Comparison of ENCODE assay signal across 10 mouse cellular contexts in the genomic region with DNA sequence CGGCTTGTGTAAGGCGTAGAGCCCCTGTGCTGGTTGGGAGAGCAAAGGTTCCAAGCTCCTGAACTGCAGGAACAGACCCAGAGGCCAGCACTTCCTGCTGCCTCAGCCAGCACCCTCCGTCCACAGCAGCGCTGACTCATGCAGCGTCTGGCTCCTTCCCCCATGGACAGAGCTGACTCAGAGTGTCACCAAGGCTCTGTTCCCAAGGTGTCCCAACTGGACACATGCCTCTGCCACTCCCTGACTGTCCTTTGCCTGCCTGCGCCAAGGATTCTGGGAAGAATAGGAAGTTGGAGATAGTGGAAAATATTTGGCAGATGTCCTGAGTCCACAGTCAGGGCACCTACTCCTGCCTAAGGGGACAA. TPM values are rescaled to one million over a fixed set of nuclear protein-coding genes. Genes with fewer than 3 reads are reported as not detected.
A peak's percentile ranks its signal among the peaks of the same experiment; 100 is the strongest.
DNase-seq lines count a peak whose midpoint lies in the region; ATAC-seq and TF ChIP-seq lines count a peak whose summit lies in the region.
"Had no signal": no experiment of that assay in that cellular context is flagged by ENCODE, and none has a peak within 500 bp of the region (broad histone marks: within the 10 kb centered on the region; RNA-seq: fewer than 3 reads in every experiment).

No protein-coding gene starts in this region.

- H3K27me3 ChIP-seq in C2C12 (ENCODE audit: control insufficient read depth, insufficient read depth, insufficient read length): no peaks in the 10 kb centered on the region
- H3K27me3 ChIP-seq in intestine, embryonic 16.5 days (replicated peaks; ENCODE audit: control insufficient read depth, insufficient read depth, low read length): no peaks in the 10 kb centered on the region
- H3K27me3 ChIP-seq in lung, embryonic 16.5 days (ENCODE audit: control insufficient read depth, insufficient read depth, low read depth, low read length): no peaks in the 10 kb centered on the region
- H3K27me3 ChIP-seq: embryonic facial prominence, embryonic 15.5 days; neural tube, embryonic 12.5 days had no signal

- 0 out of 2 replicates have a peak, but pooled peaks cover 7% of the 10 kb centered on the region for H3K4me1 ChIP-seq in intestine, embryonic 16.5 days (ENCODE audit: control insufficient read depth, insufficient read depth, low read length)
- H3K4me1 ChIP-seq in lung, embryonic 16.5 days (replicated peaks; ENCODE audit: control insufficient read depth, insufficient read depth, low read length): peaks cover 4% of the 10 kb centered on the region; the same call in 1 of the 2 replicates
- H3K4me1 ChIP-seq: embryonic facial prominence, embryonic 15.5 days; neural tube, embryonic 12.5 days had no signal

- H3K9me3 ChIP-seq in intestine, embryonic 16.5 days (ENCODE audit: control insufficient read depth, low read length): no peaks in the 10 kb centered on the region
- H3K9me3 ChIP-seq in lung, embryonic 16.5 days (ENCODE audit: control insufficient read depth, low read length): no peaks in the 10 kb centered on the region
- H3K9me3 ChIP-seq: embryonic facial prominence, embryonic 15.5 days; neural tube, embryonic 12.5 days had no signal

- WGBS in intestine, embryonic 16.5 days: 40% methylated on average over 6 of the region's 6 CpGs
- WGBS in lung, embryonic 16.5 days: 45% methylated on average over 6 of the region's 6 CpGs

- peak; percentile 63 to 76 for DNase-seq in gastrocnemius, adult 8-10 months (ENCODE audit: low spot score in 2 of 2)
- peak; percentile 55 for DNase-seq in urinary bladder, postnatal 25 days (ENCODE audit: low spot score)
- DNase-seq in left cerebral cortex, adult 2 months (ENCODE audit: extremely low spot score in 1 of 2, low spot score in 2 of 2): no peak

- H3K4me3 ChIP-seq in C2C12 (ENCODE audit: insufficient read depth, poor library complexity, severe bottlenecking): no peak overlapping the region
- H3K4me3 ChIP-seq in intestine, embryonic 16.5 days (ENCODE audit: low read length): no peak overlapping the region
- H3K4me3 ChIP-seq in lung, embryonic 16.5 days (ENCODE audit: low read length): no peak overlapping the region
- no peak overlapping the region for H3K4me3 ChIP-seq in left cerebral cortex, adult 2 months
- H3K4me3 ChIP-seq: embryonic facial prominence, embryonic 15.5 days; neural tube, embryonic 12.5 days had no signal

- no peak for TF ChIP-seq CTCF in C2C12 (IDR thresholded peaks at IDR 0.05; ENCODE audit: control insufficient read depth, insufficient read depth, insufficient read length)
- TF ChIP-seq CTCF in left cerebral cortex, adult 2 months (IDR thresholded peaks at IDR 0.05): no peak

- H3K79me2 ChIP-seq in C2C12 (ENCODE audit: control insufficient read depth, insufficient read depth): no peaks in the 10 kb centered on the region

- peak overlapping the region; percentile 22; the same call in 1 of the 2 replicates for H3K9ac ChIP-seq in intestine, embryonic 16.5 days (ENCODE audit: low read depth, low read length)
- H3K9ac ChIP-seq in lung, embryonic 16.5 days (ENCODE audit: low read length): no peak overlapping the region
- H3K9ac ChIP-seq: embryonic facial prominence, embryonic 15.5 days; neural tube, embryonic 12.5 days had no signal

- H3ac ChIP-seq in C2C12 (ENCODE audit: control insufficient read depth, insufficient read length, low read depth): no peak overlapping the region

- intact Hi-C loops in left cerebral cortex, adult 2 months (cut with DNase I): no loop called here

- no peaks in the 10 kb centered on the region for H3K36me3 ChIP-seq in C2C12 (ENCODE audit: control insufficient read depth, insufficient read depth)
- no peaks in the 10 kb centered on the region for H3K36me3 ChIP-seq in intestine, embryonic 16.5 days (ENCODE audit: control insufficient read depth, insufficient read depth, low read length)
- H3K36me3 ChIP-seq in lung, embryonic 16.5 days (ENCODE audit: control insufficient read depth, insufficient read depth, low read length): no peaks in the 10 kb centered on the region
- H3K36me3 ChIP-seq: embryonic facial prominence, embryonic 15.5 days; neural tube, embryonic 12.5 days had no signal

- H3K79me3 ChIP-seq in C2C12 (ENCODE audit: low read depth): no peaks in the 10 kb centered on the region

- peak overlapping the region; percentile 21; the same call in 1 of the 2 replicates for H3K4me2 ChIP-seq in intestine, embryonic 16.5 days (ENCODE audit: low read depth, low read length)
- no peak overlapping the region for H3K4me2 ChIP-seq in lung, embryonic 16.5 days (ENCODE audit: low read depth, low read length)
- H3K4me2 ChIP-seq: embryonic facial prominence, embryonic 15.5 days; neural tube, embryonic 12.5 days had no signal

- H3K27ac ChIP-seq in intestine, embryonic 16.5 days (ENCODE audit: low read length): peak overlapping the region; percentile 62
- H3K27ac ChIP-seq in lung, embryonic 16.5 days (ENCODE audit: low read length): no peak overlapping the region
- H3K27ac ChIP-seq in left cerebral cortex, adult 2 months: no peak overlapping the region
- H3K27ac ChIP-seq: embryonic facial prominence, embryonic 15.5 days; neural tube, embryonic 12.5 days had no signal

- peak; percentile 97 for ATAC-seq in intestine, embryonic 16.5 days
- peak; percentile 64 for ATAC-seq in lung, embryonic 16.5 days (ENCODE audit: low read depth)
- no peak for ATAC-seq in monocyte, adult 5-6 weeks (replicated peaks; ENCODE audit: insufficient number of reproducible peaks, low FRiP score, low TSS enrichment, poor library complexity, severe bottlenecking)
- ATAC-seq in erythroid progenitor cell, adult 5-6 weeks (replicated peaks; ENCODE audit: low FRiP score, poor library complexity, severe bottlenecking): no peak

TF ChIP-seq in C2C12, 6 proteins besides CTCF, POLR2A, EP300 and RAD21:
- TF ChIP-seq MAX (IDR thresholded peaks at IDR 0.05) (peak; percentile 84), CEBPB (IDR thresholded peaks at IDR 0.05; ENCODE audit: low read depth) (no peak), MYOG (IDR thresholded peaks at IDR 0.05; ENCODE audit: control insufficient read depth, extremely low read depth, insufficient read length) (no peak), FOSL1 (IDR thresholded peaks at IDR 0.05; ENCODE audit: insufficient read depth, low read length, poor library complexity, severe bottlenecking) (peak; percentile 76), USF1 (IDR thresholded peaks at IDR 0.05; ENCODE audit: low read depth) (no peak), MYOD1 (IDR thresholded peaks at IDR 0.05; ENCODE audit: control insufficient read depth, insufficient read length, low read depth) (peak; percentile 78)

RNA-seq across cellular contexts. Expression of a gene that starts 10.1 kb away (rescaled TPM):
- polyA plus RNA-seq in C2C12 (2012; fragmentation: generic; extraction: Trizol): 0.09 TPM
- 10 to 100 TPM; 20.6 to 37.3 (median 29.6) TPM for total RNA-seq in gastrocnemius, adult 8-10 months (2022)
- not detected in 2 replicates for polyA plus RNA-seq in intestine, embryonic 16.5 days (2015; fragmentation: Nextera tagmentation; extraction: Ambion mirVana)
- polyA plus RNA-seq in lung, embryonic 16.5 days (2015; fragmentation: Nextera tagmentation; extraction: Ambion mirVana): 0.15 and 0.21 TPM in 2 replicates
- total RNA-seq in monocyte, adult 5-6 weeks (2017): not detected in 3 replicates
- not detected in 2 replicates for total RNA-seq in erythroid progenitor cell, adult 5-6 weeks (2015; ENCODE audit: low replicate concordance)
- not detected in 2 replicates for total RNA-seq in erythroid progenitor cell, adult 5-6 weeks (2017; ENCODE audit: low replicate concordance)
- under 1 TPM; 0.12 to 0.29 TPM for total RNA-seq in left cerebral cortex, adult 2 months (2021)

RNA-seq across cellular contexts. Expression of a gene that starts 23.8 kb away (rescaled TPM):
- polyA plus RNA-seq in C2C12 (2012; fragmentation: generic; extraction: Trizol): not detected
- total RNA-seq in gastrocnemius, adult 8-10 months (2022): not detected
- polyA plus RNA-seq in intestine, embryonic 16.5 days (2015; fragmentation: Nextera tagmentation; extraction: Ambion mirVana): not detected in 2 replicates
- polyA plus RNA-seq in lung, embryonic 16.5 days (2015; fragmentation: Nextera tagmentation; extraction: Ambion mirVana): not detected in 2 replicates
- total RNA-seq in monocyte, adult 5-6 weeks (2017): not detected in 3 replicates
- total RNA-seq in erythroid progenitor cell, adult 5-6 weeks (2015; ENCODE audit: low replicate concordance): not detected in 2 replicates
- not detected in 2 replicates for total RNA-seq in erythroid progenitor cell, adult 5-6 weeks (2017; ENCODE audit: low replicate concordance)
- not detected for total RNA-seq in left cerebral cortex, adult 2 months (2021)
- polyA plus RNA-seq: embryonic facial prominence, embryonic 15.5 days; neural tube, embryonic 12.5 days had no signal

RNA-seq across cellular contexts. Expression of a gene that starts 45.6 kb away (rescaled TPM):
- 29.8 TPM for polyA plus RNA-seq in C2C12 (2012; fragmentation: generic; extraction: Trizol)
- 10 to 100 TPM; 25.0 to 47.1 (median 34.0) TPM for total RNA-seq in gastrocnemius, adult 8-10 months (2022)
- 32.8 and 34.4 TPM in 2 replicates for polyA plus RNA-seq in intestine, embryonic 16.5 days (2015; fragmentation: Nextera tagmentation; extraction: Ambion mirVana)
- polyA plus RNA-seq in lung, embryonic 16.5 days (2015; fragmentation: Nextera tagmentation; extraction: Ambion mirVana): 31.6 and 33.8 TPM in 2 replicates
- total RNA-seq in monocyte, adult 5-6 weeks (2017): 16.6 to 20.8 TPM (median 18.0 TPM) in 3 replicates
- 4.6 and 13.7 TPM in 2 replicates for total RNA-seq in erythroid progenitor cell, adult 5-6 weeks (2015; ENCODE audit: low replicate concordance)
- 12.6 and 14.8 TPM in 2 replicates for total RNA-seq in erythroid progenitor cell, adult 5-6 weeks (2017; ENCODE audit: low replicate concordance)
- total RNA-seq in left cerebral cortex, adult 2 months (2021): 10 to 100 TPM; 42.6 to 47.3 TPM

RNA-seq across cellular contexts. Expression of a gene that starts 48.9 kb away (rescaled TPM):
- polyA plus RNA-seq in C2C12 (2012; fragmentation: generic; extraction: Trizol): not detected
- total RNA-seq in gastrocnemius, adult 8-10 months (2022): under 1 TPM in 1 of 4 experiments, not detected in 3; 0.27 TPM
- polyA plus RNA-seq in intestine, embryonic 16.5 days (2015; fragmentation: Nextera tagmentation; extraction: Ambion mirVana): not detected in 2 replicates
- 0.49 and 0.65 TPM in 2 replicates for polyA plus RNA-seq in lung, embryonic 16.5 days (2015; fragmentation: Nextera tagmentation; extraction: Ambion mirVana)
- not detected in 3 replicates for total RNA-seq in monocyte, adult 5-6 weeks (2017)
- not detected in 2 replicates for total RNA-seq in erythroid progenitor cell, adult 5-6 weeks (2015; ENCODE audit: low replicate concordance)
- not detected in 2 replicates for total RNA-seq in erythroid progenitor cell, adult 5-6 weeks (2017; ENCODE audit: low replicate concordance)
- total RNA-seq in left cerebral cortex, adult 2 months (2021): not detected
- polyA plus RNA-seq: neural tube, embryonic 12.5 days had no signal

Comparison
In these comparisons a context has a peak if more than half of its experiments do, and no peak if none do; other contexts are left out.
1. DNase-seq: peak in gastrocnemius, adult 8-10 months (2 of 2) and urinary bladder, postnatal 25 days (single experiment); none in left cerebral cortex, adult 2 months (0 of 2).
2. ATAC-seq: peak in intestine, embryonic 16.5 days (single experiment) and lung, embryonic 16.5 days (single experiment); none in monocyte, adult 5-6 weeks (single experiment) and erythroid progenitor cell, adult 5-6 weeks (single experiment).
3. RNA of a gene that starts 10.1 kb away (total RNA-seq): 20.6 to 37.3 TPM in gastrocnemius, adult 8-10 months; 0.12 to 0.29 TPM in left cerebral cortex, adult 2 months, not detected in monocyte, adult 5-6 weeks and not detected in erythroid progenitor cell, adult 5-6 weeks; every median in the first group is over 10 times any median in the second.